Mouse (Mus musculus) MEL (cell line): Measurements from ENCODE around the gene Sox5. TPM values are rescaled to one million over a fixed set of nuclear protein-coding genes. Genes with fewer than 3 reads are reported as not detected.

ENCODE experiments used
- DNase-seq: peaks from one replicate; pipeline ENCODE4 v3.0.0; 2011; ENCODE audit warnings: low read depth, low spot score
- H3K27ac ChIP-seq: 2 replicates; pipeline ENCODE4 v1.5.1; 2012; ENCODE audit warnings: low read depth, mild to moderate bottlenecking, control low read depth, low read length, moderate library complexity; ENCODE audit not compliant: control insufficient read depth
- H3K27me3 ChIP-seq, 2 experiments: fragments of 150-350 bp in 1 of 2; sonication (generic) in 1 of 2; 2 replicates each; pipeline ENCODE4 v1.6.1; 2012; ENCODE audit warnings: low read length in 2 of 2, mild to moderate bottlenecking in 2 of 2, improper control_type of control experiment in 1 of 2, moderate library complexity in 1 of 2; ENCODE audit not compliant: insufficient read depth in 2 of 2, control insufficient read depth in 1 of 2
- H3K36me3 ChIP-seq, 2 experiments: 2 replicates each; pipeline ENCODE4 v1.6.1; 2012 to 2014; ENCODE audit warnings: low read length in 2 of 2, improper control_type of control experiment in 1 of 2, inconsistent platforms in 1 of 2, mild to moderate bottlenecking in 1 of 2; ENCODE audit not compliant: insufficient read depth in 2 of 2, control insufficient read depth in 1 of 2
- H3K4me1 ChIP-seq, 2 experiments: fragments of 150-350 bp in 1 of 2; sonication (generic) in 1 of 2; 2 replicates each; pipeline ENCODE4 v1.6.1; 2012; ENCODE audit warnings: low read length in 2 of 2, improper control_type of control experiment in 1 of 2, mild to moderate bottlenecking in 1 of 2; ENCODE audit not compliant: insufficient read depth in 2 of 2, control insufficient read depth in 1 of 2
- H3K4me3 ChIP-seq, 2 experiments: fragments of 150-350 bp in 1 of 2; sonication (generic) in 1 of 2; 2 replicates each; pipeline ENCODE4 v1.5.1; 2012; ENCODE audit warnings: low read depth in 2 of 2, low read length in 2 of 2, mild to moderate bottlenecking in 2 of 2, moderate library complexity in 2 of 2, control low read depth in 1 of 2, improper control_type of control experiment in 1 of 2; ENCODE audit not compliant: control insufficient read depth in 1 of 2, insufficient read depth in 1 of 2
- H3K79me2 ChIP-seq: 2 replicates; pipeline ENCODE4 v1.6.1; 2012; ENCODE audit warnings: mild to moderate bottlenecking, low read length, moderate library complexity; ENCODE audit not compliant: control insufficient read depth, poor library complexity, insufficient read depth
- H3K9ac ChIP-seq: 2 replicates; pipeline ENCODE4 v1.6.1; 2012; ENCODE audit warnings: low read depth, mild to moderate bottlenecking, control low read depth, low read length, moderate library complexity; ENCODE audit not compliant: control insufficient read depth, poor library complexity, severe bottlenecking
- H3K9me3 ChIP-seq: fragments of 150-350 bp; sonication (generic); replicated peaks from 2 replicates; pipeline ENCODE4 v1.6.1; 2012; ENCODE audit warnings: mild to moderate bottlenecking, low read length, improper control_type of control experiment, moderate library complexity; ENCODE audit not compliant: insufficient read depth
- BHLHE40 ChIP-seq: IDR thresholded peaks from 2 replicates; pipeline ENCODE4 v1.6.1; 2012; ENCODE audit warnings: low read depth, mild to moderate bottlenecking, inconsistent platforms, low read length, improper control_type of control experiment, borderline replicate concordance
- CHD1 ChIP-seq: IDR thresholded peaks from 2 replicates; pipeline ENCODE4 v1.6.1; 2012; ENCODE audit warnings: low read depth, mild to moderate bottlenecking, inconsistent platforms, low read length, improper control_type of control experiment
- CHD2 ChIP-seq: IDR thresholded peaks from 2 replicates; pipeline ENCODE4 v1.6.1; 2011; ENCODE audit warnings: low read length, improper control_type of control experiment
- CTCF ChIP-seq, 3 experiments: IDR thresholded peaks in 2 of 3; conservative IDR thresholded peaks in 1 of 3; 2 replicates each; pipeline ENCODE4 v1.5.1; 2011 to 2012; ENCODE audit warnings: low read length in 3 of 3, low read depth in 2 of 3, mild to moderate bottlenecking in 2 of 3, improper control_type of control experiment in 1 of 3, inconsistent platforms in 1 of 3, mixed read lengths in 1 of 3, moderate library complexity in 1 of 3; ENCODE audit not compliant: control insufficient read depth in 1 of 3, insufficient read depth in 1 of 3, poor library complexity in 1 of 3, severe bottlenecking in 1 of 3
- ELF1 ChIP-seq: IDR thresholded peaks from 2 replicates; pipeline ENCODE4 v1.6.1; 2014; ENCODE audit warnings: low read depth, mild to moderate bottlenecking, inconsistent platforms, low read length, improper control_type of control experiment, moderate library complexity
- EP300 ChIP-seq, 2 experiments: IDR thresholded peaks; 2 replicates each; pipeline ENCODE4 v1.6.1; 2011; ENCODE audit warnings: improper control_type of control experiment in 2 of 2, low read length in 2 of 2, low read depth in 1 of 2, mild to moderate bottlenecking in 1 of 2
- ETS1 ChIP-seq: IDR thresholded peaks from 2 replicates; pipeline ENCODE4 v1.6.1; 2012; ENCODE audit warnings: low read depth, mild to moderate bottlenecking, inconsistent platforms, low read length, improper control_type of control experiment, moderate library complexity
- GATA1 ChIP-seq: IDR thresholded peaks from 2 replicates; pipeline ENCODE4 v1.6.1; 2011; ENCODE audit warnings: low read depth, low read length, improper control_type of control experiment
- HCFC1 ChIP-seq: IDR thresholded peaks from 2 replicates; pipeline ENCODE4 v1.6.1; 2012; ENCODE audit warnings: low read depth, mild to moderate bottlenecking, inconsistent platforms, low read length, improper control_type of control experiment, moderate library complexity
- KAT2A ChIP-seq: conservative IDR thresholded peaks from 2 replicates; pipeline ENCODE4 v1.6.1; 2012; ENCODE audit warnings: low read depth, low read length, improper control_type of control experiment, inconsistent platforms
- MAFK ChIP-seq: IDR thresholded peaks from 2 replicates; pipeline ENCODE4 v1.6.1; 2011; ENCODE audit warnings: low read depth, mild to moderate bottlenecking, low read length, improper control_type of control experiment, borderline replicate concordance
- MAX ChIP-seq: IDR thresholded peaks from 2 replicates; pipeline ENCODE4 v1.6.1; 2011; ENCODE audit warnings: low read length, improper control_type of control experiment
- MEF2A ChIP-seq: IDR thresholded peaks from 2 replicates; pipeline ENCODE4 v1.6.1; 2014; ENCODE audit warnings: low read depth, mild to moderate bottlenecking, inconsistent platforms, low read length, improper control_type of control experiment; ENCODE audit not compliant: poor library complexity, insufficient replicate concordance, severe bottlenecking; ENCODE audit errors: extremely low read depth
- MXI1 ChIP-seq: IDR thresholded peaks from 2 replicates; pipeline ENCODE4 v1.6.1; 2011; ENCODE audit warnings: mild to moderate bottlenecking, low read depth, low read length, improper control_type of control experiment
- MYC ChIP-seq: IDR thresholded peaks from 2 replicates; pipeline ENCODE4 v1.6.1; 2011; ENCODE audit warnings: low read depth, mild to moderate bottlenecking, low read length, improper control_type of control experiment, moderate library complexity
- NELFE ChIP-seq: IDR thresholded peaks from 2 replicates; pipeline ENCODE4 v1.6.1; 2011; ENCODE audit warnings: low read depth, low read length, improper control_type of control experiment
- POLR2AphosphoS2 ChIP-seq: IDR thresholded peaks from 2 replicates; pipeline ENCODE4 v1.6.1; 2011; ENCODE audit warnings: low read length, improper control_type of control experiment
- POLR2AphosphoS5 ChIP-seq: IDR thresholded peaks from 2 replicates; pipeline ENCODE4 v1.6.1; 2012; ENCODE audit warnings: low read depth, borderline replicate concordance, mild to moderate bottlenecking, inconsistent platforms, low read length, moderate library complexity, mixed read lengths
- RCOR1 ChIP-seq: IDR thresholded peaks from 2 replicates; pipeline ENCODE4 v1.6.1; 2012; ENCODE audit warnings: low read depth, mild to moderate bottlenecking, inconsistent platforms, low read length, improper control_type of control experiment
- SIN3A ChIP-seq: IDR thresholded peaks from 2 replicates; pipeline ENCODE4 v1.6.1; 2012; ENCODE audit warnings: low read length, improper control_type of control experiment, inconsistent platforms
- SMC3 ChIP-seq: IDR thresholded peaks from 2 replicates; pipeline ENCODE4 v1.6.1; 2011; ENCODE audit warnings: low read depth, low read length, improper control_type of control experiment
- TAL1 ChIP-seq: IDR thresholded peaks from 2 replicates; pipeline ENCODE4 v1.6.1; 2012; ENCODE audit warnings: mild to moderate bottlenecking, inconsistent platforms, low read length, moderate library complexity, mixed read lengths
- TBP ChIP-seq: IDR thresholded peaks from 2 replicates; pipeline ENCODE4 v1.8.0; 2011; ENCODE audit warnings: low read depth, low read length, improper control_type of control experiment
- UBTF ChIP-seq: IDR thresholded peaks from 2 replicates; pipeline ENCODE4 v1.6.1; 2012; ENCODE audit warnings: low read depth, mild to moderate bottlenecking, inconsistent platforms, low read length, improper control_type of control experiment, moderate library complexity, borderline replicate concordance; ENCODE audit not compliant: insufficient read depth
- USF1 ChIP-seq: IDR thresholded peaks from 2 replicates; pipeline ENCODE4 v1.6.1; 2014; ENCODE audit warnings: low read depth, mild to moderate bottlenecking, inconsistent platforms, low read length, improper control_type of control experiment, moderate library complexity
- USF2 ChIP-seq, 2 experiments: IDR thresholded peaks; 2 replicates each; pipeline ENCODE4 v1.6.1; 2011 to 2012; ENCODE audit warnings: improper control_type of control experiment in 2 of 2, low read length in 2 of 2, borderline replicate concordance in 1 of 2, inconsistent platforms in 1 of 2, low read depth in 1 of 2, mild to moderate bottlenecking in 1 of 2; ENCODE audit not compliant: insufficient read depth in 1 of 2
- ZKSCAN1 ChIP-seq: IDR thresholded peaks from 2 replicates; pipeline ENCODE4 v1.6.1; 2012; ENCODE audit warnings: low read depth, mild to moderate bottlenecking, inconsistent platforms, low read length, improper control_type of control experiment, moderate library complexity
- ZMIZ1 ChIP-seq: IDR thresholded peaks from 2 replicates; pipeline ENCODE4 v1.6.1; 2012; ENCODE audit warnings: low read depth, mild to moderate bottlenecking, inconsistent platforms, low read length, improper control_type of control experiment, moderate library complexity
- polyA plus RNA-seq, 2 experiments: library from polyadenylated mRNA; stranded (reverse) in 1 of 2; unstranded in 1 of 2; fragments of >175 nt in 1 of 2; fragments of >200 nt in 1 of 2; gene quantifications; 2 replicates each; pipeline versions ENCODE4 v1.2.1 to v1.2.4; 2012; ENCODE audit warnings: low replicate concordance in 2 of 2, low read depth in 1 of 2; ENCODE audit not compliant: insufficient read length in 2 of 2, insufficient read depth in 1 of 2, missing spikeins in 1 of 2
- total RNA-seq: library from RNA; depleted of rRNA; stranded (reverse); fragments of 300-350 nt; gene quantifications from 2 replicates; pipeline ENCODE4 v1.2.3, GENCODE M21; 2012

Sox5 gene
- total and polyA plus RNA-seq, 3 experiments: 0.19 to 3.0 TPM; not detected in 1

DNA sequence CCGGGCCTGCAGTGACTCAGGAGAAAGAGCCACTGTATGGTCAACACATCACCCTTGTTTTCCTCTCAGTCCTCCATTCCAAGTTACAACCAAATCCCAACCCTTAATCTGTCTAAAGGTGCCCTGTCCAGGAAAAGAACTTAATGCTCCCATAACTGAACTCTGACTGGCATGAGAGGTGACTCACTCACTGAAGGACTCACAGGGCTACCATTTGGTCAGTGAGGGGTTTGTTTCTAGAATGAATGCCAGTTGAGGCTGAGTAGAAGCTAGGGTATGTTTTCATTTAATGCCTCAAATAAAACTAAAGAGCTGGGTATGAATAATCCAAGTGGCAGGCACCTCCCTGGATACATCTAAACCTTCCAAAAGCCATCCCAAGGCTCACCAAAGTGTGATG lies 484.6 kb downstream of the Sox5 start:
- H3K9ac ChIP-seq: no peak overlapping the region

DNA sequence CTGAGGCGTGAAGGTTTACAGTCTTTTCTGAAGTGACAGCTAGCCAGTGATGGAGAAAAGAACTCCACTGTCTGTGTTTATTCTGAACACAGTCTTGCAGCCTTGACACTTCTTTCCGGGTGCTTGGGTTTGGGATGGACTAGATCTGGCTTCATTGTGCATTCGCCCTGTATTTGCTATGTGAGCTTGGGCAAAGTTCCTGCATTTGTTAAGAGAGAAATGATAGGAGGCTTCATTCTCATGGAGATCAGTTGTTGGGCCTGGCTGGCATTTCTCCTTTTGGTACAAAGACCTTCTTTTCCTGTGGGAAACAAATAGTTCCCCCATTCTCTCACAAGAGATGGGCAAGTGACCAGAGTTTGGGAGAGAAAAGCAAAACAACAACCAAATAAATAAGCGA lies 490.3 kb downstream of the Sox5 start:
- Histone ChIP-seq H3K4me1 (no peaks in the 10 kb centered on the region), H3K9ac (no peak overlapping the region), H3K9me3 (no peaks in the 10 kb centered on the region), H3K27ac (no peak overlapping the region), H3K4me3 (no peak overlapping the region), H3K27me3 (no peaks in the 10 kb centered on the region)
- TF ChIP-seq ZMIZ1 (no peak), GATA1 (no peak), USF1 (no peak), TBP (no peak), MEF2A (no peak), SIN3A (no peak), BHLHE40 (no peak), ELF1 (no peak), MAX (no peak), NELFE (no peak), MXI1 (no peak), MAFK (no peak), CHD1 (no peak), RCOR1 (no peak), CHD2 (no peak), POLR2AphosphoS2 (no peak)
- TF ChIP-seq, all 39 proteins: peak for 0
- no peak for DNase-seq
- Histone ChIP-seq H3K79me2 (no peaks in the 10 kb centered on the region), H3K36me3 (no peaks in the 10 kb centered on the region)

More for the DNA sequence above, 484.6 kb downstream of the Sox5 start:
- Histone ChIP-seq H3K36me3 (no peaks in the 10 kb centered on the region), H3K27ac (no peak overlapping the region), H3K4me1 (no peaks in the 10 kb centered on the region), H3K4me3 (no peak overlapping the region), H3K9me3 (no peaks in the 10 kb centered on the region), H3K79me2 (no peaks in the 10 kb centered on the region), H3K27me3 (no peaks in the 10 kb centered on the region)
- TF ChIP-seq MYC (no peak), MXI1 (no peak), BHLHE40 (no peak), ETS1 (no peak), CTCF (IDR thresholded peaks at IDR 0.05 in 2 of 3, conservative IDR thresholded peaks at IDR 0.05 in 1 of 3; ENCODE audit: control insufficient read depth in 1 of 3, insufficient read depth in 1 of 3, low read depth in 2 of 3, low read length in 3 of 3, poor library complexity in 1 of 3, severe bottlenecking in 1 of 3) (no peak), SMC3 (no peak), HCFC1 (no peak), ZKSCAN1 (no peak), MAFK (no peak), TBP (no peak), TAL1 (no peak), KAT2A (no peak), USF2 (IDR thresholded peaks at IDR 0.05; ENCODE audit: borderline replicate concordance in 1 of 2, insufficient read depth in 1 of 2, low read depth in 1 of 2, low read length in 2 of 2) (no peak), ZMIZ1 (no peak), POLR2AphosphoS5 (no peak), EP300 (IDR thresholded peaks at IDR 0.05; ENCODE audit: low read depth in 1 of 2, low read length in 2 of 2) (no peak), POLR2AphosphoS2 (no peak), CHD2 (no peak), UBTF (no peak), NELFE (no peak)
- DNase-seq: no peak
